Mouse (Mus musculus) thymus, adult 2 months (tissue): ENCODE data around the gene Adgre4. TPM values are rescaled to one million over a fixed set of nuclear protein-coding genes. Genes with fewer than 3 reads are reported as not detected.
"Not testable (repeated sequence)": the region's sequence is repeated elsewhere in the genome, so short reads cannot be mapped to it uniquely, and the experiment has no call there.

Experiments
- DNase-seq: peaks from one replicate; pipeline ENCODE4 v3.0.0; 2021
- H3K27ac ChIP-seq: fragments of 200-500 bp; 2 replicates; pipeline ENCODE4 v1.5.1; 2012; ENCODE audit warnings: low read length, control low read depth; ENCODE audit not compliant: control insufficient read depth, insufficient read depth
- H3K27me3 ChIP-seq: fragments of 200-500 bp; 2 replicates; pipeline ENCODE4 v1.6.1; 2012; ENCODE audit warnings: mild to moderate bottlenecking, low read length, moderate library complexity, mixed read lengths; ENCODE audit not compliant: control insufficient read depth, insufficient read depth
- H3K36me3 ChIP-seq: fragments of 200-500 bp; 2 replicates; pipeline ENCODE4 v1.6.1; 2012; ENCODE audit warnings: mild to moderate bottlenecking, low read length, moderate library complexity; ENCODE audit not compliant: control insufficient read depth, insufficient read depth
- H3K4me1 ChIP-seq: fragments of 200-500 bp; replicated peaks from 2 replicates; pipeline ENCODE4 v1.6.1; 2012; ENCODE audit warnings: low read length; ENCODE audit not compliant: control insufficient read depth, insufficient read depth
- H3K4me3 ChIP-seq: fragments of 200-500 bp; 2 replicates; pipeline ENCODE4 v1.5.1; 2012; ENCODE audit warnings: mild to moderate bottlenecking, low read length, control low read depth, moderate library complexity; ENCODE audit not compliant: control insufficient read depth, insufficient read depth
- CTCF ChIP-seq: fragments of 200-500 bp; IDR thresholded peaks from 2 replicates; pipeline ENCODE4 v1.5.1; 2012; ENCODE audit warnings: mild to moderate bottlenecking, control low read depth, low read length, moderate library complexity, borderline replicate concordance; ENCODE audit not compliant: control insufficient read depth, poor library complexity, insufficient read depth; ENCODE audit errors: extremely low read depth
- POLR2A ChIP-seq: fragments of 200-500 bp; IDR thresholded peaks from 2 replicates; pipeline ENCODE4 v1.6.1; 2012; ENCODE audit warnings: mild to moderate bottlenecking, low read length, control low read depth, moderate library complexity; ENCODE audit not compliant: control insufficient read depth, poor library complexity, insufficient read depth; ENCODE audit errors: extremely low read depth
- WGBS: fragments of 180-500 bp; shearing (Covaris S2); methylation state at CpG from one replicate; pipeline ENCODE4 v1.1.7; 2018; 5-methylcytosine and 5-hydroxymethylcytosine counted together
- polyA plus RNA-seq: library from polyadenylated mRNA; depleted of rRNA; stranded (reverse); fragments of >200 nt; gene quantifications from 2 replicates; pipeline ENCODE4 v1.2.3, GENCODE M21; 2012; rRNA removed

Adgre4 gene
- polyA plus RNA-seq, 1 experiment = 1.2 TPM

- no peak for DNase-seq
- Histone ChIP-seq H3K4me1 (no peaks in the 10 kb centered on the region), H3K4me3 (no peak overlapping the region), H3K36me3 (no peaks in the 10 kb centered on the region), H3K27me3 (no peaks in the 10 kb centered on the region), H3K27ac (no peak overlapping the region)
- TF ChIP-seq POLR2A (no peak), CTCF (no peak)
- 91% methylated on average over 4 of the region's 4 CpGs for WGBS
These were observed 127.4 kb downstream of the Adgre4 start for GRCm38 (mm10) chr17:55877184-55877583.

- H3K4me1 ChIP-seq, H3K27me3 ChIP-seq, H3K36me3 ChIP-seq: not testable (repeated sequence)
- peak; percentile 15 for DNase-seq
- Histone ChIP-seq H3K4me3 (peak overlapping the region; percentile 53), H3K27ac (peak overlapping the region; percentile 23)
- under 1% methylated on average over 7 of the region's 8 CpGs for WGBS
These were observed 128.5 kb downstream of the Adgre4 start for GRCm38 (mm10) chr17:55878282-55878635.

- peak; percentile 54 for DNase-seq
- not testable (repeated sequence) for H3K4me1 ChIP-seq, H3K36me3 ChIP-seq, H3K27me3 ChIP-seq
- H3K4me3 ChIP-seq = peak within 1 kb of the TSS; percentile 53
- WGBS = under 1% methylated on average over 46 of the region's 53 CpGs
- peak within 1 kb of the TSS; percentile 23 for H3K27ac ChIP-seq
These were observed 129.0 kb downstream of the Adgre4 start, which contains the start of gene Zfp119a for GRCm38 (mm10) chr17:55878636-55879369. Gene Zfp119a (minus strand): TSS chr17:55878930.

GRCm38 (mm10) chr17:55883631-55884030 lies 133.8 kb downstream of the Adgre4 start:
- no peak overlapping the region for H3K4me3 ChIP-seq
- no peaks in the 10 kb centered on the region for H3K36me3 ChIP-seq
- DNase-seq = no peak
- WGBS = 65% methylated on average over 2 of the region's 2 CpGs
- H3K27me3 ChIP-seq = no peaks in the 10 kb centered on the region
- no peak overlapping the region for H3K27ac ChIP-seq
- TF ChIP-seq POLR2A (no peak), CTCF (no peak)
- H3K4me1 ChIP-seq = no peaks in the 10 kb centered on the region

- DNase-seq = no peak
- Histone ChIP-seq H3K27me3 (no peaks in the 10 kb centered on the region), H3K36me3 (no peaks in the 10 kb centered on the region), H3K27ac (no peak overlapping the region), H3K4me1 (no peaks in the 10 kb centered on the region), H3K4me3 (no peak overlapping the region)
- TF ChIP-seq POLR2A = no peak
- no peak for TF ChIP-seq CTCF
- WGBS = 70% methylated on average over 2 of the region's 2 CpGs
These were observed 135.1 kb downstream of the Adgre4 start for GRCm38 (mm10) chr17:55884912-55885311.

GRCm38 (mm10) chr17:55892406-55892955 lies 142.7 kb downstream of the Adgre4 start:
- WGBS = 8% methylated on average over 6 of the region's 8 CpGs
- H3K36me3 ChIP-seq, H3K27me3 ChIP-seq, H3K4me1 ChIP-seq: not testable (repeated sequence)
- peak; percentile 11 for DNase-seq
- Histone ChIP-seq H3K27ac (peak overlapping the region; percentile 91), H3K4me3 (peak overlapping the region; percentile 80)

GRCm38 (mm10) chr17:55903087-55903486 lies 153.3 kb downstream of the Adgre4 start:
- no peak for DNase-seq
- Histone ChIP-seq H3K4me3 (no peak overlapping the region), H3K36me3 (peaks cover 1% of the 10 kb centered on the region; the same call in 1 of the 2 replicates), H3K27ac (no peak overlapping the region), H3K27me3 (no peaks in the 10 kb centered on the region), H3K4me1 (no peaks in the 10 kb centered on the region)
- WGBS = 81% methylated on average over 2 of the region's 2 CpGs
- no peak for TF ChIP-seq POLR2A
- no peak for TF ChIP-seq CTCF

Other genes starting within 250 kb of the Adgre4 start
- not detected in 2 replicates for gene Vmn2r118, start 124.8 kb upstream of the Adgre4 start, polyA plus RNA-seq
- gene Pot1b, start 37.4 kb upstream of the Adgre4 start, polyA plus RNA-seq = 6.5 and 8.9 TPM in 2 replicates
- gene Zfp119a, start 128.9 kb downstream of the Adgre4 start, polyA plus RNA-seq = 0.27 and 0.36 TPM in 2 replicates
- gene Zfp959, start 142.1 kb downstream of the Adgre4 start, polyA plus RNA-seq = 1.6 and 1.9 TPM in 2 replicates
- gene Zfp119b, start 199.5 kb downstream of the Adgre4 start, polyA plus RNA-seq = 0.17 and 0.23 TPM in 2 replicates
- 24.5 and 25.9 TPM in 2 replicates for gene Ebi3, start 202.7 kb downstream of the Adgre4 start, polyA plus RNA-seq
- gene Yju2, start 209.1 kb downstream of the Adgre4 start, polyA plus RNA-seq = 16.9 and 17.3 TPM in 2 replicates
- 0.59 and 1.9 TPM in 2 replicates for gene Shd, start 220.5 kb downstream of the Adgre4 start, polyA plus RNA-seq
- 0.26 and 0.62 TPM in 2 replicates for gene Fsd1, start 236.5 kb downstream of the Adgre4 start, polyA plus RNA-seq